Mouse (Mus musculus) lung, adult 2 months (tissue): ENCODE results near the gene Rnf187.

Source experiments
- CTCF ChIP-seq: fragments of 200-500 bp; IDR thresholded peaks from 2 replicates; pipeline ENCODE4 v1.5.1; 2011; ENCODE audit warnings: mild to moderate bottlenecking, low read length, control low read depth; ENCODE audit not compliant: insufficient read depth
- POLR2A ChIP-seq: fragments of 200-500 bp; IDR thresholded peaks from 2 replicates; pipeline ENCODE4 v1.6.1; 2011; ENCODE audit warnings: low read depth, mild to moderate bottlenecking, control low read depth, low read length, borderline replicate concordance; ENCODE audit errors: extremely low read depth

GRCm38 (mm10) chr11:58959186-58959825 is 20.6 kb upstream of the Rnf187 start:
- TF ChIP-seq CTCF, result no peak
- no peak for TF ChIP-seq POLR2A
